ENCODE assay signal across 8 mouse cellular contexts in genomic region chr17:34959130-34959778, GRCm38 (mm10). TPM values are rescaled to one million over a fixed set of nuclear protein-coding genes. Genes with fewer than 3 reads are reported as not detected.
A peak's percentile ranks its signal among the peaks of the same experiment; 100 is the strongest.
DNase-seq lines count a peak whose midpoint lies in the region; ATAC-seq and TF ChIP-seq lines count a peak whose summit lies in the region.
"Not testable (repeated sequence)": the region's sequence is repeated elsewhere in the genome, so short reads cannot be mapped to it uniquely, and the experiment has no call there.

Gene Hspa1b (minus strand): TSS chr17:34959238.

- peak within 1 kb of the TSS; percentile 64 for H3K27ac ChIP-seq in ES-Bruce4 (ENCODE audit: insufficient read depth, low read length)
- peak within 1 kb of the TSS; percentile 95 for H3K27ac ChIP-seq in layer of hippocampus, adult 2 months
- peak within 1 kb of the TSS; percentile 67 for H3K27ac ChIP-seq in neural tube, embryonic 14.5 days (ENCODE audit: low read depth, low read length)

- TF ChIP-seq CTCF in ES-Bruce4 (IDR thresholded peaks at IDR 0.05; ENCODE audit: low read depth, low read length); layer of hippocampus, adult 2 months (conservative IDR thresholded peaks at IDR 0.05): not testable (repeated sequence)

- not testable (repeated sequence) for H3K9me3 ChIP-seq in ES-Bruce4 (replicated peaks; ENCODE audit: control insufficient read depth, insufficient read depth, low read length, poor library complexity, severe bottlenecking); neural tube, embryonic 14.5 days (ENCODE audit: control insufficient read depth, low read length)

- not testable (repeated sequence) for H3K27me3 ChIP-seq in ES-Bruce4 (ENCODE audit: control insufficient read depth, insufficient read depth, low read length, poor library complexity, severe bottlenecking); neural tube, embryonic 14.5 days (ENCODE audit: control insufficient read depth, insufficient read depth, low read length)

- WGBS in neural tube, embryonic 14.5 days: under 1% methylated on average over 30 of the region's 32 CpGs

- H3K4me2 ChIP-seq in neural tube, embryonic 14.5 days (ENCODE audit: low read depth, low read length): peak within 1 kb of the TSS; percentile 66

- peak within 1 kb of the TSS; percentile 69 for H3K9ac ChIP-seq in ES-Bruce4 (ENCODE audit: low read depth, poor library complexity, severe bottlenecking)
- H3K9ac ChIP-seq in neural tube, embryonic 14.5 days (replicated peaks; ENCODE audit: low read depth, low read length): 0 out of 2 replicates have a peak within 1 kb of the TSS, but pooled peaks have one; percentile 28

- H3K4me1 ChIP-seq in ES-Bruce4 (ENCODE audit: control insufficient read depth, insufficient read depth, low read length); neural tube, embryonic 14.5 days (ENCODE audit: control insufficient read depth, insufficient read depth, low read length): not testable (repeated sequence)

- not testable (repeated sequence) for TF ChIP-seq EP300 in ES-Bruce4 (IDR thresholded peaks at IDR 0.05; ENCODE audit: insufficient read depth, low read depth, low read length)

- TF ChIP-seq POLR2A in ES-Bruce4 (IDR thresholded peaks at IDR 0.05; ENCODE audit: insufficient read depth, low read length): not testable (repeated sequence)

- ATAC-seq in frontal cortex, adult (ENCODE audit: low TSS enrichment): peak; percentile 87
- ATAC-seq in neural tube, embryonic 14.5 days (ENCODE audit: low read depth): peak; percentile 92

- peak; percentile 82 for DNase-seq in cerebellum, adult 9-10 months
- DNase-seq in heart, postnatal 4 days: peak; percentile 83
- peak; percentile 56 to 69 for DNase-seq in layer of hippocampus, adult 2 months (ENCODE audit: low spot score in 2 of 2)
- peak; percentile 92 to 93 for DNase-seq in lung, adult 18-20 months
- peak; percentile 80 for DNase-seq in testis, postnatal 10 days (ENCODE audit: low spot score)

- H3K36me3 ChIP-seq in ES-Bruce4 (ENCODE audit: control insufficient read depth, insufficient read depth, low read length, poor library complexity, severe bottlenecking); neural tube, embryonic 14.5 days (ENCODE audit: control insufficient read depth, insufficient read depth, low read length): not testable (repeated sequence)

- peak within 1 kb of the TSS; percentile 96 for H3K4me3 ChIP-seq in ES-Bruce4 (ENCODE audit: low read depth, low read length)
- peak within 1 kb of the TSS; percentile 66 for H3K4me3 ChIP-seq in layer of hippocampus, adult 2 months
- peak within 1 kb of the TSS; percentile 36 for H3K4me3 ChIP-seq in neural tube, embryonic 14.5 days (ENCODE audit: low read depth, low read length)

RNA-seq across cellular contexts. Expression of gene Hspa1b, which starts in this region (rescaled TPM):
- polyA plus RNA-seq in ES-Bruce4 (2011; ENCODE audit: insufficient read depth, insufficient read length, low read depth, missing spikeins): 2.6 and 3.0 TPM in 2 replicates
- total RNA-seq in heart, postnatal 4 days (2021): 1 to 10 TPM; 4.8 to 5.2 TPM
- 10 to 100 TPM; 21.4 to 24.7 TPM for total RNA-seq in layer of hippocampus, adult 2 months (2021)
- 0.27 and 0.35 TPM in 2 replicates for polyA plus RNA-seq in neural tube, embryonic 14.5 days (2014; fragmentation: Nextera tagmentation; extraction: Ambion mirVana)

Comparison
In these comparisons a context has a peak if more than half of its experiments do, and no peak if none do; other contexts are left out.
1. Peak in every context shown above with its lines: DNase-seq, ATAC-seq, H3K4me3 ChIP-seq and H3K27ac ChIP-seq.
2. Peak in ATAC-seq, H3K4me3 ChIP-seq, H3K27ac ChIP-seq, H3K9ac ChIP-seq and H3K4me2 ChIP-seq in neural tube, embryonic 14.5 days; RNA of the gene not detected or under 1 TPM.
3. H3K4me3 ChIP-seq: peak in every context shown above with its lines; median percentile 96 in ES-Bruce4; 66 in layer of hippocampus, adult 2 months; 36 in neural tube, embryonic 14.5 days.